Mouse (Mus musculus): ENCODE results near the gene Gm20388.

DNA sequence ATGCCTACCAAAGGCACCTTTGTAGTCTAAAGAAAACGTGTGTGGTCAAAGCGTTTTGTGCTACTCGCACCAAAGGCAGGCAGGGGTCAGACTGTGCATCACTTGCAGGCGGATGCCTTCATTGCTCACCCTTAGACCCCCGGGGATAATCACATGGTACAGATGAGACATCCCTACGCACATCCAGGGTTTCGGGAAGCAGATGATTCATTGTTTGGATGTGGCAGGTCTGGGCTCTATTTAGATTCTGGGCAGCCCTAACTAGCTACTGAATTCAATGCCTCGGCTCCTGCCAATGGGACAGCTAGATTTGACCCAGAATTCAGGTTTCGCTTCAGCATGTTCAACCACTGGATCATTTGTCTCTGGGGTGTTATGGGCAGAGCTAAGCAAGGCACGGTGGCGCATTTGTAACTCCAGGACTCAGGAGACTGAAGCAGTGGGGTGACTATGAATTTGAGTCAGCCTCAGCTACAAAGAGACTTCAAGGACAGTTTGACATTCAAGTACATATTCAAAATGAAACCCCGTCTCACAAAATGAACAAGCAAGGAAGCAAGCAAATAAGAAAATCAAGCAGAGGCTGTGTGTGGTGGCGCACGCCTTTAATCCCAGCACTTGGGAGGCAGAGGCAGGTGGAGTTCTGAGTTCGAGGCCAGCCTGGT, 2448.6 kb downstream of the Gm20388 start:
- TF ChIP-seq CTCF (IDR thresholded peaks at IDR 0.05; ENCODE audit: borderline replicate concordance, extremely low read depth, insufficient read depth, insufficient read length) = no peak
- TF ChIP-seq POLR2A (IDR thresholded peaks at IDR 0.05; ENCODE audit: borderline replicate concordance, extremely low read depth, insufficient read depth, insufficient read length, poor library complexity, severe bottlenecking) = no peak

Measured in brain, embryonic 14.5 days (tissue).